9 mouse cellular contexts compared by ENCODE assay signal in the genomic region with DNA sequence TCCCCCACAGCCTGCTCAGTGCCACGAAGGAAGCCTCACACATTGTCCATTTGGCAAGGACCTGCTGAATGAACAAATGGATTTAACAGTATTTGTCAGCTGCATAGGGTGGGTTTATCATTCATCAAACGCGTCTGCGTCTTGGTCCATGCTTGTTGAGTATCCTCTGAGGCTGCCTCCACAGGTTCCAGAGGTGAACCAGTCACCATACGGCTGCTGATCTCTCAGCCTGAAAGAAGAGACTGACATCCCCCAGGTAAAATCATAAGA. TPM values are rescaled to one million over a fixed set of nuclear protein-coding genes. Genes with fewer than 3 reads are reported as not detected.
DNase-seq lines count a peak whose midpoint lies in the region; ATAC-seq and TF ChIP-seq lines count a peak whose summit lies in the region.
"Had no signal": no experiment of that assay in that cellular context is flagged by ENCODE, and none has a peak within 500 bp of the region (broad histone marks: within the 10 kb centered on the region; RNA-seq: fewer than 3 reads in every experiment).

No protein-coding gene starts in this region.

- no peaks in the 10 kb centered on the region for H3K9me3 ChIP-seq in kidney, embryonic 14.5 days (ENCODE audit: control insufficient read depth, low read length)
- no peaks in the 10 kb centered on the region for H3K9me3 ChIP-seq in embryonic facial prominence, embryonic 14.5 days (ENCODE audit: control insufficient read depth, low read length)
- no peaks in the 10 kb centered on the region for H3K9me3 ChIP-seq in intestine, embryonic 14.5 days (ENCODE audit: control insufficient read depth, low read length)

- DNase-seq in kidney, postnatal 14 days = no peak
- DNase-seq in embryonic facial prominence, embryonic 14.5 days (ENCODE audit: low spot score) = no peak
- DNase-seq in intestine, embryonic 14.5 days (ENCODE audit: low spot score) = no peak
- DNase-seq in MN1 (ENCODE audit: low spot score) = no peak
- no peak for DNase-seq in left cerebral cortex, postnatal 4 days
- DNase-seq in spleen, postnatal 36 days (ENCODE audit: low spot score in 2 of 2) = no peak
- DNase-seq: cerebellum, adult 8-10 months had no signal

- WGBS in kidney, embryonic 14.5 days = 9% methylated on average over 5 of the region's 5 CpGs
- WGBS in embryonic facial prominence, embryonic 14.5 days = 22% methylated on average over 5 of the region's 5 CpGs
- WGBS in intestine, embryonic 14.5 days = 18% methylated on average over 5 of the region's 5 CpGs

- no peaks in the 10 kb centered on the region for H3K36me3 ChIP-seq in kidney, embryonic 14.5 days (ENCODE audit: control insufficient read depth, insufficient read depth, low read length)
- no peaks in the 10 kb centered on the region for H3K36me3 ChIP-seq in embryonic facial prominence, embryonic 14.5 days (ENCODE audit: control insufficient read depth, insufficient read depth, low read length)
- H3K36me3 ChIP-seq in intestine, embryonic 14.5 days (ENCODE audit: control insufficient read depth, insufficient read depth, low read length) = no peaks in the 10 kb centered on the region
- H3K36me3 ChIP-seq in myocyte (ENCODE audit: control insufficient read depth, insufficient read depth) = no peaks in the 10 kb centered on the region

- peaks cover 45% of the 10 kb centered on the region for H3K27me3 ChIP-seq in kidney, embryonic 14.5 days (ENCODE audit: control insufficient read depth, insufficient read depth, low read length)
- H3K27me3 ChIP-seq in embryonic facial prominence, embryonic 14.5 days (replicated peaks; ENCODE audit: control insufficient read depth, insufficient read depth, low read length) = peaks cover 40% of the 10 kb centered on the region
- H3K27me3 ChIP-seq in intestine, embryonic 14.5 days (replicated peaks; ENCODE audit: control insufficient read depth, insufficient read depth, low read length) = peaks cover 55% of the 10 kb centered on the region
- H3K27me3 ChIP-seq in myocyte (ENCODE audit: control insufficient read depth, insufficient read depth, insufficient read length) = no peaks in the 10 kb centered on the region

- H3K79me2 ChIP-seq in myocyte (ENCODE audit: control insufficient read depth, insufficient read depth) = no peaks in the 10 kb centered on the region

- no peak overlapping the region for H3K27ac ChIP-seq in kidney, embryonic 14.5 days (ENCODE audit: low read depth, low read length)
- H3K27ac ChIP-seq in embryonic facial prominence, embryonic 14.5 days (replicated peaks; ENCODE audit: low read depth, low read length) = no peak overlapping the region
- H3K27ac ChIP-seq in intestine, embryonic 14.5 days (ENCODE audit: low read depth) = no peak overlapping the region

- intact Hi-C loops in left cerebral cortex, postnatal 4 days (cut with DNase I) = no loop called here

- H3K4me1 ChIP-seq in kidney, embryonic 14.5 days (ENCODE audit: control insufficient read depth, insufficient read depth, low read length) = 0 out of 2 replicates have a peak, but pooled peaks cover 3% of the 10 kb centered on the region
- H3K4me1 ChIP-seq in embryonic facial prominence, embryonic 14.5 days (ENCODE audit: control insufficient read depth, insufficient read depth, low read length) = peaks cover 17% of the 10 kb centered on the region
- peaks cover 25% of the 10 kb centered on the region for H3K4me1 ChIP-seq in intestine, embryonic 14.5 days (replicated peaks; ENCODE audit: control insufficient read depth, insufficient read depth, low read length)

- H3K4me2 ChIP-seq in kidney, embryonic 14.5 days (replicated peaks; ENCODE audit: low read depth, low read length) = peak overlapping the region; percentile 81
- peak overlapping the region; percentile 72 for H3K4me2 ChIP-seq in embryonic facial prominence, embryonic 14.5 days (ENCODE audit: low read depth, low read length)
- peak overlapping the region; percentile 78 for H3K4me2 ChIP-seq in intestine, embryonic 14.5 days (ENCODE audit: low read length)
- H3K4me2 ChIP-seq in myocyte (ENCODE audit: low read depth) = peak overlapping the region; percentile 99

- no peak for TF ChIP-seq POLR2A in myocyte (IDR thresholded peaks at IDR 0.05; ENCODE audit: insufficient read length, low read depth)

- H3K4me3 ChIP-seq in kidney, embryonic 14.5 days (ENCODE audit: low read length) = peak overlapping the region; percentile 43; the same call in 1 of the 2 replicates
- H3K4me3 ChIP-seq in embryonic facial prominence, embryonic 14.5 days (ENCODE audit: low read depth, low read length) = no peak overlapping the region
- H3K4me3 ChIP-seq in intestine, embryonic 14.5 days (ENCODE audit: low read depth, low read length) = peak overlapping the region; percentile 41; the same call in 1 of the 2 replicates
- H3K4me3 ChIP-seq in myocyte = peak overlapping the region; percentile 12

- no peak for ATAC-seq in kidney, embryonic 14.5 days (ENCODE audit: low FRiP score, low TSS enrichment)
- ATAC-seq in embryonic facial prominence, embryonic 14.5 days (ENCODE audit: low read depth) = no peak
- no peak for ATAC-seq in intestine, embryonic 14.5 days (replicated peaks; ENCODE audit: low FRiP score, low TSS enrichment, low read depth)

- no peak overlapping the region for H3K9ac ChIP-seq in kidney, embryonic 14.5 days (ENCODE audit: low read depth, low read length)
- H3K9ac ChIP-seq in embryonic facial prominence, embryonic 14.5 days (ENCODE audit: low read depth, low read length) = 0 out of 2 replicates have a peak overlapping the region, but pooled peaks have one; percentile 35
- H3K9ac ChIP-seq in intestine, embryonic 14.5 days (ENCODE audit: low read length) = no peak overlapping the region

- H3ac ChIP-seq in myocyte (ENCODE audit: control insufficient read depth, insufficient read length) = no peak overlapping the region

TF ChIP-seq in myocyte, 11 proteins besides CTCF, POLR2A, EP300 and RAD21:
- no peak for TF ChIP-seq TCF12 (IDR thresholded peaks at IDR 0.05; ENCODE audit: insufficient read depth, poor library complexity, severe bottlenecking)
- TF ChIP-seq SRF (IDR thresholded peaks at IDR 0.05; ENCODE audit: control insufficient read depth, insufficient read length, low read depth) = no peak

RNA-seq across cellular contexts. Expression of gene Ptgs1, which starts 27.7 kb away (rescaled TPM):
- 16.4 and 24.6 TPM in 2 replicates for polyA plus RNA-seq in kidney, embryonic 14.5 days (2014; fragmentation: Nextera tagmentation; extraction: Ambion mirVana)
- polyA plus RNA-seq in embryonic facial prominence, embryonic 14.5 days (2014; fragmentation: Nextera tagmentation; extraction: Ambion mirVana) = 14.7 and 15.6 TPM in 2 replicates
- polyA plus RNA-seq in intestine, embryonic 14.5 days (2014; fragmentation: Nextera tagmentation; extraction: Ambion mirVana) = 25.1 and 26.1 TPM in 2 replicates
- 122 TPM for polyA plus RNA-seq in myocyte (2012; fragmentation: generic; extraction: Trizol)
- 1 to 10 TPM; 5.5 to 7.1 TPM for total RNA-seq in left cerebral cortex, postnatal 4 days (2021)
